Mouse (Mus musculus) embryonic facial prominence, embryonic 14.5 days (tissue): ENCODE measurements around the gene Etfrf1. TPM values are rescaled to one million over a fixed set of nuclear protein-coding genes. Genes with fewer than 3 reads are reported as not detected.

Experiments
- ATAC-seq: fragments of 200-750 bp; cut with Nextera tagmentation; 2 replicates; pipeline ENCODE4 v1.8.0; 2017; ENCODE audit warnings: low read depth, moderate number of reproducible peaks, moderate TSS enrichment
- DNase-seq: peaks from one replicate; pipeline ENCODE4 v3.0.0-alpha.2; 2015; ENCODE audit warnings: low spot score
- H3K27ac ChIP-seq: fragments of 300-500 bp; sonication (generic); replicated peaks from 2 replicates; pipeline ENCODE4 v1.5.1; 2014; ENCODE audit warnings: low read depth, mild to moderate bottlenecking, low read length, moderate library complexity
- H3K27me3 ChIP-seq: fragments of 300-500 bp; sonication (generic); replicated peaks from 2 replicates; pipeline ENCODE4 v1.6.1; 2014; ENCODE audit warnings: low read length; ENCODE audit not compliant: control insufficient read depth, insufficient read depth
- H3K36me3 ChIP-seq: fragments of 300-500 bp; sonication (generic); 2 replicates; pipeline ENCODE4 v1.6.1; 2014; ENCODE audit warnings: low read length, mixed read lengths; ENCODE audit not compliant: control insufficient read depth, insufficient read depth
- H3K4me1 ChIP-seq: fragments of 300-500 bp; sonication (generic); 2 replicates; pipeline ENCODE4 v1.6.1; 2014; ENCODE audit warnings: antibody characterized with exemption, low read length; ENCODE audit not compliant: control insufficient read depth, insufficient read depth
- H3K4me2 ChIP-seq: fragments of 300-500 bp; sonication (generic); 2 replicates; pipeline ENCODE4 v1.6.1; 2014; ENCODE audit warnings: low read depth, mild to moderate bottlenecking, low read length, moderate library complexity, mixed read lengths
- H3K4me3 ChIP-seq: fragments of 300-500 bp; sonication (generic); 2 replicates; pipeline ENCODE4 v1.5.1; 2014; ENCODE audit warnings: low read depth, mild to moderate bottlenecking, low read length
- H3K9ac ChIP-seq: fragments of 300-500 bp; sonication (generic); 2 replicates; pipeline ENCODE4 v1.6.1; 2014; ENCODE audit warnings: low read depth, mild to moderate bottlenecking, low read length, moderate library complexity, mixed read lengths
- H3K9me3 ChIP-seq: fragments of 300-500 bp; sonication (generic); 2 replicates; pipeline ENCODE4 v1.6.1; 2016; ENCODE audit warnings: low read length; ENCODE audit not compliant: control insufficient read depth
- WGBS: fragments of 180-500 bp; shearing (Covaris S2); extraction: QIAGEN DNeasy Blood & Tissue Kit; methylation state at CpG from one replicate; pipeline ENCODE4 v1.1.7; 2014; 5-methylcytosine and 5-hydroxymethylcytosine counted together
- polyA plus RNA-seq: library from polyadenylated mRNA; unstranded; fragments of >200 nt; fragmentation: Nextera tagmentation; extraction: Ambion mirVana; gene quantifications from 2 replicates; pipeline ENCODE4 v1.2.1, GENCODE M21; 2014

The Etfrf1 gene
- polyA plus RNA-seq, 1 experiment from 2014 or later: 28.4 TPM

DNA sequence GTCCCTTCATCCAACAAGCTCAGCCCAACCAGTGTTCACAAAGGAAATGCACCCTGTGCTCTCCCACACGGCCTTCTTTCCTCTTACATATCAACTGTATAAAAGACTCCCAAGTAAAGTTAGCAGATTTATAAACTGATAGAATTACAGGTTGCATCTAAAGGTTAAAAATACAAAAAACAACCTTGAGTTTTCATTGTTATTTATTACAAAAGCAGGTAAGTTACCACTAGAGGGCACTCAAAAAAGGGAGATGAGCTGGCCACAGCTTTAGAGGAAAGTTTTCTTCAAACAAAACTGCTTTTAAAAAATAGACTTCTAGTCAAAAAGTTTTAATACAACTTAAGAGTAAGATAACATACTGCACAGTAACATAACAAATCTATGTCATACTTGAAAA, 31.6 kb downstream of the Etfrf1 start:
- no peak overlapping the region for H3K4me2 ChIP-seq
- no peaks in the 10 kb centered on the region for H3K4me1 ChIP-seq
- H3K9me3 ChIP-seq: no peaks in the 10 kb centered on the region
- H3K27me3 ChIP-seq: no peaks in the 10 kb centered on the region
- DNase-seq (peak; percentile 69), ATAC-seq (no peak)
- no peak overlapping the region for H3K9ac ChIP-seq
- 44% methylated on average over 1 of the region's 1 CpGs for WGBS
- no peak overlapping the region for H3K27ac ChIP-seq
- no peak overlapping the region for H3K4me3 ChIP-seq
- peaks cover 36% of the 10 kb centered on the region for H3K36me3 ChIP-seq

DNA sequence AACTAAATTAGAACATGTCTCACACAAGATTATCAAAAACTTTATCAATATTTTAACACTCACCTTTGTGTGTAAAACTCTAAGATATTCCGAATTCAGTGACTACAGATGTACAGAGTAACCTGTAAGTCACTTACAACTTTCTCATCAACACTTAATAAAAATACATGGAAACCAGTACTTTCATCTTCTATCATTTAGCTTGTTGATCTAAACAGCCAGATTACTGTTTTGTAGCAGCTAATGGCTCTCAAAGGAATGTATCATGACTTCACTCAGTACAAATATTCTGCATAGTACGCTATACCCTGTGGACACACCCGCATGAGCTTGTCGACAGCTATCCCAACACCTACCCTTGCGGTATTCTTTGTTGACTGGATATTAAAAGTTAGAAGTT, 35.9 kb downstream of the Etfrf1 start:
- Histone ChIP-seq H3K4me2 (no peak overlapping the region), H3K4me3 (no peak overlapping the region), H3K27ac (no peak overlapping the region), H3K4me1 (peaks cover 4% of the 10 kb centered on the region; the same call in 1 of the 2 replicates), H3K9ac (no peak overlapping the region), H3K27me3 (no peaks in the 10 kb centered on the region), H3K36me3 (peaks cover 19% of the 10 kb centered on the region), H3K9me3 (no peaks in the 10 kb centered on the region)
- no peak for DNase-seq
- ATAC-seq: no peak
- WGBS: 90% methylated on average over 5 of the region's 5 CpGs

DNA sequence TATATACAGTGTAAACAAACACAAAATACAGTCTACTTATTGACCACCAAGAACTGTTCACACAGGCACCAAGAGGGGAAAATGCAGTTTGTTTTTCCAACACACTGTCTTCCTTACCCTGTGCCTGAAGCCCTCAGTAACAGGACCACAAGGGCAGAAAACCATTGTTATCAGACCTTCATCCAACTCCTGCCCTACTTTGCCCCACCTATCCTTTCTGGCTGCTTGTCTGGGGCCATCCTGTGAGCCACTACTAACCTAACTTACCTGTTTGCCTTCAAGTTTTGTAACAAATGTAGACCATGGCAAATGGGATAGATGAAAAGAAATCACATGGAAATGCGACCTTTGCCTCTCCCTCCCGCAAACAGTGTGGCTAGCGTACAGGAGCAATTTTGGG, 37.0 kb downstream of the Etfrf1 start:
- 58% methylated on average over 3 of the region's 3 CpGs for WGBS

DNA sequence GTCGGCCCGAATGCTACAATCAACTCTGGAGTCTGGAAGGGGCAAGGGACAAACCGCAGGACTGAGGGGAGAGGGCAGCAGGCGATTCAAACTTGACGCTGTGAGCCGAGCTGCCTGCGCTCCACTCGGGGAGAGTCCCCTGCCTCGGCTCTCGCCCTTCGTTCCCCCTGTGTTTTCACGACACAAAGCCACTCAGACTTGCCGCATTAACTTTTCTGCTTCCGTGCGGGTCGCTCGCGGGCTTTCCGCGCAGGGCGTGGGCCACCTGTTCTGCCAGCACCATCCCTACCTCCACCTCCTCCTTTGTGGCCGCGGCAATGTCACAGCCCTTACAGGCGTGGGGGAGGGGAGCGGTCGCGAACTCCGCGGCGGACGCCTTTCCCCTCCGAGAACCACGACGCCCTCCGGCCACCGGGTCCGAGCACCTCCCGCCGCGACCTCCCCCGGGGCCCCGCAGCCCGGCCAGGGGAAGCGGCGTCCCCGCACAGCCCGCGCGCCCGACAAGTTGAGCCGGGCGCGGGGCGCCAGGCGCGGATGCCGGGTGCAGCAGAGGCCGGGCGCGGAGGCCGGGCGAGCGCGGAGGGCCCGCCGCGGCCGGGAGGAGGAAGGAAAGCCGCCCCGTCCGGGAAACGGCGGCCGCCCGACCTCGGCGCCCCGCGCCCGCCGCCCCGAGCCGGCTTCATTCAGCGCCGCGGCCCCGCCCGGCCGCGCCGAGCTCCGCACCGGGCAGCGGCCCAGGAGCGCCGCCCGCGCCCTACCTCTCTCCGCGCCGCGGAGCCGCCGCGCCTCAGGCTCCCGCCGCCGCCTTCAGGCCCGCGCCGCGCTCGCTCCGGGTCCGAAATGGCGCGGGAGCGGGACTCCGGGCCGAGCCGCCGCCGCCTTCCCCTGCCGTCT, 38.6 kb downstream of the Etfrf1 start:
- Histone ChIP-seq H3K27me3 (no peaks in the 10 kb centered on the region), H3K4me1 (peaks cover 4% of the 10 kb centered on the region; the same call in 1 of the 2 replicates), H3K9me3 (no peaks in the 10 kb centered on the region), H3K4me3 (peak overlapping the region; percentile 98), H3K27ac (peak overlapping the region; percentile 87), H3K9ac (peak overlapping the region; percentile 97), H3K4me2 (peak overlapping the region; percentile 61), H3K36me3 (peaks cover 11% of the 10 kb centered on the region)
- DNase-seq: peak; percentile 19
- WGBS: under 1% methylated on average over 46 of the region's 124 CpGs
- peak; percentile 60 for ATAC-seq

More for the DNA sequence above, 37.0 kb downstream of the Etfrf1 start:
- peak overlapping the region; percentile 61 for H3K4me2 ChIP-seq
- H3K27me3 ChIP-seq: no peaks in the 10 kb centered on the region
- peak overlapping the region; percentile 32; the same call in 1 of the 2 replicates for H3K9ac ChIP-seq
- H3K4me1 ChIP-seq: peaks cover 4% of the 10 kb centered on the region; the same call in 1 of the 2 replicates
- H3K36me3 ChIP-seq: peaks cover 19% of the 10 kb centered on the region
- ATAC-seq: no peak
- H3K9me3 ChIP-seq: no peaks in the 10 kb centered on the region
- no peak for DNase-seq
- H3K27ac ChIP-seq: no peak overlapping the region
- no peak overlapping the region for H3K4me3 ChIP-seq

DNA sequence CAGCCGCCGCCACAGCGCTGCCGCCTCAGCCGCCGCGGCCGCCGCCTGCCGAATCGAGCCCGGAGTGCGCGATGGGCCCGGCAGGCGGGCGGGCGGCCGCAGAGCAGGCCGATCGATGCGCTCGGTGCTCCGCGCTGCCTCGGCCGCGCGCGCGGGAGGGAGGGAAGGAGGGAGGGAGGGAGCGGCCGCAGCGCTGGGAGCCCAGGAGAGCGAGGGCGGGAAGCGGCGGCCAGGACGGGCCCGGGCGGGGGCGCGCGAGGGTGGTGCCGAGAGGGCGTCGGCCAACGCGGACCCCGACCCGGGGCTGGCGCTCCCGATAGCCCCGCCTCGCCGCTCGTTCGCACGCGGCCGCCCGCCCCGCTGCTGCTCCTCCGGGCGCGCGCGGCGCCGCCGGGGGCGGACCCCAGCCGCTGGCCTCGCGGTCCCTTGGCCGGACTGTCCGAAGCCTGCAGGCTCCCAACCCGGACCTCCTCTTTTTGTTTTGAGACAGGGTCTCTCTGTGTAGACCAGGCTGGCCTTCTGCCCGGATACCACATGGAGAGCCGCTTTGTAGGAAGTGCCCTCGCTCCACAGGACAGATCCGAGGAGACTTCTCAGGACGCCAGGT, 39.4 kb downstream of the Etfrf1 start, which contains the start of gene Kras:
TSS of gene Kras (minus strand) at position 55 of the 607 bp plus-strand sequence.
- Histone ChIP-seq H3K27me3 (no peaks in the 10 kb centered on the region), H3K36me3 (peaks cover 5% of the 10 kb centered on the region), H3K9ac (peak within 1 kb of the TSS; percentile 97), H3K27ac (peak within 1 kb of the TSS; percentile 87), H3K4me3 (peak within 1 kb of the TSS; percentile 98), H3K4me2 (peak within 1 kb of the TSS; percentile 72), H3K4me1 (peaks cover 4% of the 10 kb centered on the region; the same call in 1 of the 2 replicates), H3K9me3 (no peaks in the 10 kb centered on the region)
- 0% methylated on average over 11 of the region's 83 CpGs for WGBS
- DNase-seq (peak; percentile 95), ATAC-seq (peak; percentile 95)

DNA sequence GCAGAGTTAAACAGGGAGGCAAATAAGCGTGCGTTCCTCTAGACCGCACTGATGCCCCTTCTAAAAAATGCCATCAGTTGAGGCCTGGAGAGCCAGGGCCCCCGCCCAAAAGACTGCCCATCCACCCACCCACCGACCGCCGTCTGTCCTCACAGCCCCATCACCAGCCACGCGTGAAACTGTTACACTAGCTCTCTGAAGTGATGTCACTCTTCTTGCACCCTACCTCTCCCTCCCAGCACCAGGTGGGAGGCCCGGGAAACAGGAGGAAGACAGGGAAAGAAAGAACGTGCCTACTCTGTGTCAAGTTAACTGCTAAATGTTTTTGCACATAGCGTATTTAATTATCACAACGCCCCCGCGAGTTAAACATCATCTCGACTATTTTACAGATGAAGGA, 39.9 kb downstream of the Etfrf1 start:
- H3K27me3 ChIP-seq: no peaks in the 10 kb centered on the region
- 14% methylated on average over 16 of the region's 16 CpGs for WGBS
- peak overlapping the region; percentile 97 for H3K9ac ChIP-seq
- H3K4me2 ChIP-seq: peak overlapping the region; percentile 72
- peak overlapping the region; percentile 87 for H3K27ac ChIP-seq
- H3K4me3 ChIP-seq: peak overlapping the region; percentile 98
- H3K9me3 ChIP-seq: no peaks in the 10 kb centered on the region
- peak; percentile 8; the same call in 1 of the 2 replicates for ATAC-seq
- H3K36me3 ChIP-seq: no peaks in the 10 kb centered on the region; the same call in 1 of the 2 replicates
- peaks cover 4% of the 10 kb centered on the region; the same call in 1 of the 2 replicates for H3K4me1 ChIP-seq
- peak; percentile 11 for DNase-seq

DNA sequence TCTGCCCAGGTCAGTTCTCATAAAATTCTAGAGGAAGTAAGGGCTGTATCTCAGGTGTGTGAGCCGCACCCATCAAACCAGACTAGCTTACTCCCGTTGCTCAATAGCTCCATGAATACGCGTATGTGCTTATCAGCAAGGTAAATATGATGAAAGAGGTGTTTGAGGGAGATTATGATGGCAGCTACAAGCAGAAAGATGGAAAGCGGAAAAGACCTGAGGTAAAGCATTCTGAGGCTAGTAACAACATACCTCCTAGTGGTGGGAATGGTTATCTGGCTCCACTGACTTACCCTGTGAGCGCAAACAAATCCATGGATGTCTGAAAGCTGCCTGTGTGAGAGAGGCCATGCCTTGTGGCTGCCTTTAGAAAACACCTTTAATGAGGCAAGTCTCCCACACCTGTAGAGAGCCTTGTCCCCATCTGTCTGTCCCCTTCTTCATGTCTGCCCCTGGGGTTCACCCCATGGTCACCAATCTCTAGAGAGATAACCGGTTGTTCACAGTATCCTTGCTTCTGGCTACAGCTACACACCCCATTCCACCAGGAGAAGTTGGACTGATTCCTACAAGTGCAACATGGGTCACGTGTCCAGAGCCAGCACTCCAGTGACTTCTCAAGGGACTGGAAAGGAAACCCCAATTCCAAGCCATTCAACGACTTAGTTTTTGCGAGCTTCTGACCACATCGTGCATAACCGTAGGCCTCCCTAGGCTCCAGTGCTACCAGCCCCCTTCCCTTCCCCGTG, 45.2 kb downstream of the Etfrf1 start:
- Histone ChIP-seq H3K27me3 (no peaks in the 10 kb centered on the region), H3K4me1 (no peaks in the 10 kb centered on the region), H3K4me3 (no peak overlapping the region), H3K36me3 (no peaks in the 10 kb centered on the region), H3K9ac (no peak overlapping the region), H3K4me2 (no peak overlapping the region), H3K9me3 (no peaks in the 10 kb centered on the region), H3K27ac (no peak overlapping the region)
- DNase-seq (no peak), ATAC-seq (peak; percentile 60; the same call in 1 of the 2 replicates)
- WGBS: 67% methylated on average over 13 of the region's 13 CpGs

DNA sequence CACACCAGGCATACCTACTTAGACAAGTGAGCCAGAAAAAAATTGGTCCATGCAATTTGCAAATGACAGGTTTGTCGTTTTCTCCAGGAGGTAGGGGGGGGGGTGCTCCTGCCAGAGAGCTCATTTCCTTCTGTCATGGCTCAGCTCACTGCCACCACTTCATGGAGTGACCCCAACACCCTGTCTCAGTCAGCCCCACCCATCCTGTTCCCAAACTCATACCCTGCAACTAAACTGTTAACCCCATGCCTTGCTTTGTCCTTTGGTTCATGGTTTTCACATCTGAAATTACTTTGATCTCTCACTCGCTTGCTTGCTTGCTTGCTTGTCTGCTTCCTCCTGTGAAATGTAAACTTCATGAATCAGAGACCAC, 45.8 kb downstream of the Etfrf1 start:
- 24% methylated on average over 2 of the region's 2 CpGs for WGBS
- no peak for ATAC-seq
- H3K27ac ChIP-seq: no peak overlapping the region

More for the DNA sequence above, 45.8 kb downstream of the Etfrf1 start:
- Histone ChIP-seq H3K9ac (no peak overlapping the region), H3K9me3 (no peaks in the 10 kb centered on the region), H3K4me2 (no peak overlapping the region), H3K27me3 (no peaks in the 10 kb centered on the region), H3K36me3 (no peaks in the 10 kb centered on the region), H3K4me3 (no peak overlapping the region), H3K4me1 (no peaks in the 10 kb centered on the region)
- DNase-seq: no peak
